Mouse (Mus musculus): ENCODE results near the gene Wipi2.

DNA sequence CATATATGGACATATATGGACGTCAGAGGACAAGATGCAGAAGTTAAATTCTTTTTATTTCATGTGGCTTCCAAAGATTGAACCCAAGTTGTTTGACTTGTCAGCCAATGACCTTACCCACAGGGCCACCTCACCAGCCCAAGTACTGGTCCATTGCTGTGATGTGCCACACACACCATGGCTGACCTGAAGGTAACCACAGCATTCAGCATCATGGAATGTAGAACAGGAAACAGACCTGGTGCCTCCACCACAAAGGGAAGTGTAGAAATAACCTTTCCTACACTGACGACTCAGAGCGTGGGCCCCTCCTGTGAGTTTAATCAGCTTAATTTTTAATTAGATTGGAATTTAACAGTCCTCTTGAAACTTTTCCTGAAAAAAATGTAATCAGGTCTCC lies 62.8 kb downstream of the Wipi2 start:
- TF ChIP-seq CTCF (IDR thresholded peaks at IDR 0.05; ENCODE audit: low read depth) (no peak), EP300 (IDR thresholded peaks at IDR 0.05; ENCODE audit: low read depth) (no peak)
